Mouse (Mus musculus) spleen, postnatal 10 days (tissue): ENCODE measurements at regions not wholly inside any gene's neighbourhood (a gene's known extent, or its start where the extent isn't known, plus 50 kb on each side); places are given as distances from the start of the nearest gene placed in this dataset.
A peak's percentile ranks its signal among the peaks of the same experiment; 100 is the strongest.

ENCODE experiments used
- DNase-seq, 2 experiments: peaks; one replicate each; pipeline ENCODE4 v3.0.0; 2021 to 2022; ENCODE audit warnings: low spot score in 2 of 2

DNA sequence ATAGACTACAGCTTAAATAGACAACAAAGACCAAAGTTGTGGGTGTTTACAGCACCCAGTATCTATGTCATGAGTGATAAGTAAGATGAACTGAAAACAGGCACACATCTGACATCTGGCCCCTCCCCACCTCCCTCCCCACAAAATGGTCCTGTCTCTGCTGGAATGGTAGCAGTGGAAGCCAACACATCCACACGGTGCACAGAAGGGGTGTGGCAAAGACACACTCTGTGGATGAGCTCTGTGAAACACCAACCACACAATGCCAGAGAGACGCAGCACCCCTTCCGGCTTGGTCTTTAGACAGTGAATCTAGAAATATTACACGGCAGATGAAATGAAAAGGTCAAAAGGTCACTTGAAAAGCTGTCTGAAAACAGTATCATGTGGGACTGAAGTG, 85.6 kb downstream of the Fgf18 start:
- DNase-seq, result no peak

DNA sequence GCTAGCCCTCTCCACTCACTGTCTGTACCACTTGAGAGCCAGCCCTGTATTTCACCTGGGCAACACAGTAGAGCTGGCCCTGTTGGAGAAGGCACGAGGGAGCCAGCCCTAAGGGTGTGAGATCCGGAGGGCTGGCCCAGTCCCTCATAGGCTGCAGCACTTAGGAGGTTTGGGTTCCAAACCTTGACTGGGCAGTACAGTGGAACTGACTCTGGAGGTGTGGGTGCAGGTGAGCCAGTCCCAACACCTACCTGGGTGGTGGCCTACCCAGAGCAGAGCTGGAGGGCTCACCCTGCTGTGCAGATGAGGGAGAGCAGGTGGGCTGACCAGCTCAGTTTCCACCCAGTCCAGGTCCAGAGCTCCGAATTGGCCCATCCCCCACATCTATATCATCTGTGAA, 86.8 kb downstream of the Fgf18 start:
- DNase-seq, result no peak

- DNase-seq, result no peak
These were observed 97.0 kb downstream of the Fgf18 start for GRCm38 (mm10) chr11:33050216-33050615.

DNA sequence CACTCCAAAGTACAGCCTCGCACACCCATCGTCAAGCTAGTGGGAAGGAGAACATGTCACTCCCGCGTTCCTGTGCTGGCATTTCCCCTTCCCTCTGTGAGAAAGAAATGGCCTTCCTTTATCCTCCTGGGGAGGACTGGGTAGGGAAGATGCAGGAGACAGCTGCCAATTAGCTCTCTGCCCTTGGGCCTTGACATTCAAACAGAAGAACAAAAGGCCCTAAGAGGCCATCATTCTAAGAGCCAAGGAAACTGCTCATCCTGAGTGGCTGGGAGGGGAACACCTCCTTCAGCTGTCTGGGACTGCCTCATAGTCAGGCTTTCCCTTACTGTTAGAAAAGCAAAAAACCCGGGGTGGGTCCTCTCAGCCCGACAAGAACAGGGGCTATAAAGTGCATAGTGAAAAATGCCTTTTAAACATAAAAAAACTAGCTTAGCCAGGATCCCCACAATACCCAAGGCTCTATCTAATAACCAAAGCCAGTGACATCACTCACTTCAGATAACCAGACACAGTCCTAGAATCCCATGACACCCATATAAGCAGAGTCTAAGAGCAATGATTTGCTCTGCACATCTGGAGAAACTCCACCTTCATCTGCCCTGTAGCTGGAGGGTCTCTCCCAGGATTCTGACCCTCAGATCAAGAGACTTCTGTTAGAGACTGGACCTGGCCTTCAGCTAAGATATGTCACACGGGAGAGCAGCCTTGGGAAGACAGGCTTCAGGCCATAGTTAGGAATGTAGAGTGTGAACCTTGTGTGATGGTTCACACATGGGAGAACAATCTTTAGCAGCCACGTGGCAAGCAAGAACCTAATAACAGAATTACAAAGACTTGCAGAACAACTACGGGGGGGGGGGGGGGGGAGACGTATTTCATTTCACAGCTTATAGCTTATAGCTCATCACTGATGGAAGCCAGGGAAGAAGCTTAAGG, 107.1 kb downstream of the Fgf18 start:
- DNase-seq, result no peak

DNA sequence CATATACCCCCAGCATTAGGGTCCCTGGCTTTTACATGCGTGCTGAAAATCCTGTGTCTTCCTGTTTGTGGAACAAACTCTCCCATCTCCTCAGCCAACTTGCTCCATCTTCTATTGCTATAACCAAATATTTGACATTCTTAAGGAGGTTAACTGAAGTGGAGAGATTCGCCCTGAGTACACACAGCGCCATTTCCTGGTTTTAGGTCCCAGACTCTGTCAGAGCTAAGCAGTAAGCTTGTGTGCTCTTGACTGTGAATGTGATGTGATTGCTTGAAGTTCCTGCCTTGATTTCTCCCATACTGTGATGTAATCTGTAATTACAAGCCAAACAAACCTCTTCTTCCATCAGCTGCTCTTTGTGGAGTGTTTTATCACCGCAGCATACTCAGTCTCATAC, 110.8 kb downstream of the Fgf18 start:
- no peak for DNase-seq

DNA sequence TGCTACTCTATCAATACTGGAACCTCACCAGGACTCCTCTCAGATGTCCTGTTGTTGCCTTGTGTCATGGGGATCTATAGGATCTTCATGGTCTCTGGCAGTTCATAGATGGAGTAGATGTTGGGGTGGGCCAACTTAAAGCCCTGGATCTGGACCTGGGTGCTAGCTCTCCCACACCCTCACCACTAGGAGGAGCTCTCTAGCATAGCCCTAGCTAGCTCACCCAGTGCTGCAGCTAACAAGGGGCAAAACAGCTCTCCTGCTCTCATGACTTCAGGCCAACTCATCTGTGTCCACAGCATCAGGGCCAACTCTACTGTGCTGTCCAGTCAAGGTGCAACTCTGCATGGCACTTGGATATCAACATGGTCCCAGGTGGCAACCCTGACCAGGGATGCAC, 118.3 kb downstream of the Fgf18 start:
- peak in 1 of 2 experiments; percentile 21 for DNase-seq

DNA sequence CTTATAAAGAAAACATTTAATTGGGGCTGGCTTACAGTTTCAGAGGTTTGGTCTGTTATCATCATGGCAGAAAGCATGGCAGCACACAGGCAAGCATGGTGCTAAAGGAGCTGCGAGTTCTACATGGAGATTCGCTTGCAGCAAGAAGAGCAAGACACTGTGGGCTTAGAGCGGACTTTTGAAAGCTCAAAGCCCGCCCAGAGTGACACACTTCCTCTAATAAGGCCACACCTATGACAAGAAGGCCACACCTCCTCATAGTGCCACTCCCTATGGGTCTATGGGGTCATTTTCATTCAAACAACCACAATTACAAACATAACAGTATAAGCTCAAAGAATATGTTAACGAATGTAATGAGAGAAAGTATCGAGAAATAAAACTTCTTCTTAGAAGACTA, 120.1 kb downstream of the Fgf18 start:
- no peak for DNase-seq

GRCm38 (mm10) chr11:33013229-33014185, 133.7 kb downstream of the Fgf18 start:
- DNase-seq, result no peak

DNA sequence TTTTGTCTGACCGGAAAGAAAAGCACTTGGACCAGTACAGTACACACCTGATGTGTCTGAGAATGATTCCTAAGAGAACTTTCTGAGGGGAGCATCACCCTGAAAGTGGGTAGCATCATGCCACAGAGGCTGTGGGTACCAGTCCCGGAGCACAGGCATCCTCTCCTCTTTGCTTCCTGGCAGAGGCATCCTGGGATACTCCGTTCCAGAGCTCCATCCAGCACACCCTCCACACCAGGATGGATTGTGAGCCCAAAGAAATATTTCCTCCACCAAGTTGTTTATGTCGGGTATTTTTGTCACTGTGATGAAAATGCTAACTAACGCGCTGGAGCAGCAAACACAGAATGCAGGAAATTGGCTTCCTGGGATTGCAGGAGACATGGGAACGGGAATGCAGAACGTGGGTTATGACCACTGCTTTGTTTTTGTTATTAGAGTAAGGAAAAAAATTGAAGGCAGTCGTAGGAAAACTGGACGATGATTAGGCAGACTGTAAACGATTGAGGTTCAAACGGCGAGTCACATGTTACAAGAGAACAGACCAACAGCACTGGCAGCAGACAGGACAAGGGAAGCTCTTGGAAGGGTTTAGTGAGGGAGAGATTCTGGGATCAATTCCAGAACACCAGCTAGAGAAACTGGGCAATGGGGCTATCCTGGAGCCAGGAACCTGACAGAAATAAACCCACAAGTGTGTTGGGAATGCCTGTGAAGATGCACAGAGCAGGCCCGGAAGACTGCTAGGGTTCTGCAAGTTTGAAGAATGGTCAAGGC, 134.6 kb downstream of the Fgf18 start:
- no peak for DNase-seq

- no peak for DNase-seq
These were observed 138.6 kb downstream of the Fgf18 start for GRCm38 (mm10) chr11:33008611-33009010.

- no peak for DNase-seq
These were observed 139.2 kb downstream of the Fgf18 start for GRCm38 (mm10) chr11:33007826-33008530.

- DNase-seq, result no peak
These were observed 139.8 kb downstream of the Fgf18 start for GRCm38 (mm10) chr11:33007366-33007765.

DNA sequence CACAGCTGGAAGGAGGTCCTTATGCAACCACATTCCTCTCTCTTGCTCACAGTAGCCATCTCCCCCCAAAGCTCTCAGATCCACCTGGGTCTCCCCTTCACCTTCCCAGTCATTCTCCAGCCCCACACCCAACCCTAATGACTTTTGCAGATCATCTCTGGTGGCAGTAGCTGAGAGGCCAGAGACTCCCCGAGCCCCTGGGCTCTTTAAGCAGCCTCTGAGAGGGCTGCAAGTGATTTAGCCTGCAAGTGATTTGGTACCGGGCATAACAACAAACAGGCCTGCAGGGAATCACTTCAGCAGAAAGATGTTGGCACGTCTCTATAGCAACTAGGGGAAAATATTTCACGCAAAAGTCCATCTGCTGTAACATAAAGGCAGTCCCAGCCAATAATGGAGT, 142.0 kb downstream of the Fgf18 start:
- DNase-seq, result no peak

DNA sequence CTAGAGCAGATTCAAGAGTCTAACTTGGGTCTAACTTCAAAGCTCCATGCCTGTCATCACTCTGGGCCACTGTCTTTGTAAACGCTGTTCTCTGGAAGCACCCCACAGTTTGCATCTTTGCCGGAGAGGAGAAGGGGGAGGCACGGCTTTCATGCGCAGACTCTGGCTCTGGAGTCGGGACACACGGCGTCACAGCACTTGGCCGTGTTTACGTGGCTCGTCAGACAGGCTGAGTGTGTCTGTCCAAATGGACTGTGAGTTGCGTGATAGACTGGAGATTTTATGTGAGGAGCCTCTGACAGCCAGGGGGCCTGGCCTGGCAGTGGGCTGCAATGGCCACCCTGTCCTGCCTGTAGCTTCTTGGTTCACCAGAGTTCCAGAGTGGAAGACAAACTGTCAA, 142.6 kb downstream of the Fgf18 start:
- no peak for DNase-seq

- no peak for DNase-seq
These were observed 147.4 kb downstream of the Fgf18 start for GRCm38 (mm10) chr11:32999684-33000255.

DNA sequence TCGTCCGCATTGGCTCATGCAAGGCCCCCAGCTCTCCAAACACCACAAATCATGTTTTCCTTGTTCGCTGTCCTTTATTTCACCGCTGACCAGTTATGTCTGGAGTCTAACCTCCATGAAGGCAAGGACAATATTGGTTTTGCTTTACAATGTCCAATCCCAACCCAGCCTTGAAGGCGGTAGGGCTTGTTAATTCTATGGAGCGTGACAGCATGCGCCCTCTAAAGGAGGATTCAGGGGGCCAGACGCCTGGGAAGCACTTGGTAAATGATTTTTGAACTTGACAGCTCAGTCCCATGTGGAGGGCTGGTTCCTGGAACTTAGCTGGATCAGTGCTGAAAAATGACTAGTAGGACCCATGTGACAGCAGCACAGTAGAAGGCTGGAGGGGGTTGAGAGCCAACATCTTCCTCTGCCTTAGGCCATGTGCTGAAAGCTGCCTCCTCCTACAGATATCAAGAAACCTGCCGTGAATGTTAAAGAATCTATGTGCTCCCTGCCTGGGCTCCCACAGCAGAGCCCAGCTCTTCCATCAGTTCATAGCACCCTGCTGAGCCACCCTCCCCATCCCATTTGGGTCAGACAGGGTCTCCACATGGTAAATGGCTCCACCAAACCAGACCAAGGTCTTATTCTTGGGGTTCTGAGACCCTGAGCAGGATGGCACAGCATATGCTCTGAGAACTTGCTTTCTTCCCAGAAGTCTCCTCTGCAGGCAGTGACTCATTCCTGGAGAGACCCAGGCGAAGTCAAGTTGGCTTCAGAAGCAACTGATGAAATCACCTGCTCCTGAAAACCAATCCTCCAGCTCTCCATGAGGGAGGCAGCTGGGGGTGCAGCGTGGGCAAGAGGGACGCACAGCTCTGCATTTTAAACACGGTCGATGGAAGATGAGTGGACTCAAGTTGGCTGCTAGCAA, 148.3 kb downstream of the Fgf18 start:
- no peak for DNase-seq

DNA sequence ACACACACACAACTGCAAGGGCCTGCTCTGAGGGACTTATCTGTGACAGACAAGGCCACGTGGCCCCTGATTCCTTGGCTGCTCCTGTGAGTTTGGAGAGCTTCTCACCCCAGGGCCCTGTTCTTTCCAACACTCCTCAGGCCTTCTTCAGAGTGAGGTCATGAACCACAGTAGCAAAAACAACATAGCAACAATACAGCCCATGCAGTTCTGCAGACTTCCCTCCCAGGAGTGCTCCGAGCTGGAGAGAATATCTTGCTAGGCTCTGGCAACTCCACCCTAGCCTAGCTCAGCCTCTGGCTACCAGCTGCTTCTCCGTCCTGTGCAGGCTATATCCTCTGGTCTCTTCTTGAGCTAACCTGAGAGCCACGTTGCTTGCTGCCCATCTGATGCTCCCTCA, 152.8 kb downstream of the Fgf18 start:
- no peak for DNase-seq

DNA sequence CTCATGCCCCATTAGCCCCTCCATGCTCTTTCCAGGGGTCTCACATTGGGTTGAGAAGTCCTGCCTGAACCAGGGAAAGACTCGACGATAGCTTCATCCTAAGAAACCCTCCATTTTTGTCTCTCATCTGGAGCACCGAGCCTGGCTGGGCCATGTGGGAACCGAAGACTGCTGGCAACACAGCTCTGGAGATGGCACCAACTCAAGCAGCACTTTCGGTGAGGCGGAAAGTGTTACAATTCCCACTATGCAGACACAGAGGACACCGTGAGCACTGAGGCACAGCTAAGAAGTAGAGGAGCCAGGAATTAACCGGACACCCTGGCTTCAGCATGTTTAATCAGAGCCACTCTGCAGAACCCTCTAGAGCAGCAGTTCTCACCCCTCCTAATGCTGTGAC, 153.8 kb downstream of the Fgf18 start:
- DNase-seq, result no peak

DNA sequence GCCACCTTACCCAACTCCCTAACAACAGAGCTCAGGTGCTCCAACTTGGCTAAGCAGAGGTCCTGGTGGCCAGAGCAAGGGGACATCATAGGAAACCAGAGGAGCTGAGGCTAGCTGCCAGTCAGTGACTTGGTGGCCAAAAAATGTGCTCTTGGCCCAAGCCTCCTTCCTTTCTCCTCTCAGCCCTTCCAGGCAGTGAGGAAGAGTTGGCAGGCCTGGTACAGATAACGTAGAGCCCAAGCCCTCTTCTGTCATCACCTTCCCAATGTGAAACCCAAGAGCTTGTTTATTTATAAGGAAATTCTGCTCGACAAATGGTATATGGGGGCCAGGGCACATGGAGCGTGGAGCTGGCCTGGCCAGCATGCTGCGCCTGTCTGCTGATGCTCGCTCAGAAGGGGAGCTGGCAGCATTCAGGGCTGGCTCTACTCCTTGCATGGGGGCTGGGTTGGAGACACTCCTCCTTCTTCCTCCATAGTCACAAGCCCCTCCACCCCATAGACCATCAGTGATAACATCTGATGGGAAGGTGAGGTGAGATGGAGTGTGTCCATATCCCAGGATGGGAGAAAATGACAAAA, 156.1 kb downstream of the Fgf18 start:
- DNase-seq, result no peak
